10 mouse cellular contexts compared by ENCODE assay signal in genomic region chr12:79679251-79679901, GRCm38 (mm10).
DNase-seq lines count a peak whose midpoint lies in the region; ATAC-seq lines count a peak whose summit lies in the region.
"Had no signal": no experiment of that assay in that cellular context is flagged by ENCODE, and none has a peak within 500 bp of the region (broad histone marks: within the 10 kb centered on the region; RNA-seq: fewer than 3 reads in every experiment).

No protein-coding gene starts in this region.

- H3K9ac ChIP-seq in heart, embryonic 15.5 days, result no peak overlapping the region
- H3K9ac ChIP-seq: liver, embryonic 14.5 days had no signal

- no peaks in the 10 kb centered on the region for H3K36me3 ChIP-seq in embryonic facial prominence, embryonic 10.5 days (replicated peaks)
- H3K36me3 ChIP-seq in heart, embryonic 15.5 days, result no peaks in the 10 kb centered on the region

- WGBS in embryonic facial prominence, embryonic 10.5 days, result 87% methylated on average over 11 of the region's 11 CpGs
- 35% methylated on average over 11 of the region's 11 CpGs for WGBS in heart, embryonic 15.5 days

- H3K4me3 ChIP-seq in embryonic facial prominence, embryonic 10.5 days, result no peak overlapping the region
- no peak overlapping the region for H3K4me3 ChIP-seq in heart, embryonic 15.5 days

- no peaks in the 10 kb centered on the region for H3K27me3 ChIP-seq in embryonic facial prominence, embryonic 10.5 days (replicated peaks; ENCODE audit: low read depth, poor library complexity, severe bottlenecking)
- no peaks in the 10 kb centered on the region for H3K27me3 ChIP-seq in heart, embryonic 15.5 days

- peak overlapping the region; percentile 77; the same call in 1 of the 2 replicates for H3K27ac ChIP-seq in embryonic facial prominence, embryonic 10.5 days (replicated peaks)
- H3K27ac ChIP-seq in heart, embryonic 15.5 days, result peak overlapping the region; percentile 83
- H3K27ac ChIP-seq: liver, embryonic 14.5 days had no signal

- H3K4me2 ChIP-seq in heart, embryonic 15.5 days, result no peak overlapping the region

- intact Hi-C loops in heart, postnatal 25 days (cut with DNase I), result loop anchor here (5.0 kb wide), 1 partner anchor 433 kb away; the partner anchor contains the start of gene Zfp36l1

- peak; percentile 94 for DNase-seq in heart, adult 11 months
- no peak for DNase-seq in heart, postnatal 25 days (ENCODE audit: low spot score)
- peak; percentile 6 for DNase-seq in embryonic facial prominence, embryonic 10.5 days (ENCODE audit: low spot score)
- peak; percentile 37 for DNase-seq in lung, postnatal 36 days
- DNase-seq in yolk sac, embryonic 10.5 days (ENCODE audit: low spot score), result no peak
- no peak for DNase-seq in thymus, postnatal 36 days
- no peak for DNase-seq in urinary bladder, adult 2 months (ENCODE audit: low spot score)
- DNase-seq: embryo, embryonic 11 days had no signal

- H3K4me1 ChIP-seq in embryonic facial prominence, embryonic 10.5 days, result peaks cover 77% of the 10 kb centered on the region
- H3K4me1 ChIP-seq in heart, embryonic 15.5 days (replicated peaks), result peaks cover 40% of the 10 kb centered on the region

- H3K9me3 ChIP-seq in embryonic facial prominence, embryonic 10.5 days, result no peaks in the 10 kb centered on the region
- H3K9me3 ChIP-seq in heart, embryonic 15.5 days (replicated peaks), result no peaks in the 10 kb centered on the region

- peak; percentile 59; the same call in 1 of the 2 replicates for ATAC-seq in heart, embryonic 15.5 days (replicated peaks; ENCODE audit: insufficient number of reproducible peaks, insufficient read depth, low FRiP score, low read depth)

Comparison
In these comparisons a context has a peak if more than half of its experiments do, and no peak if none do; other contexts are left out.
1. DNase-seq: peak in heart, adult 11 months (single experiment), embryonic facial prominence, embryonic 10.5 days (single experiment) and lung, postnatal 36 days (single experiment); none in heart, postnatal 25 days (single experiment), yolk sac, embryonic 10.5 days (single experiment), thymus, postnatal 36 days (0 of 2) and urinary bladder, adult 2 months (single experiment).